Mouse (Mus musculus) hindbrain, embryonic 10.5 days (tissue): ENCODE data around the gene Misp. TPM values are rescaled to one million over a fixed set of nuclear protein-coding genes. Genes with fewer than 3 reads are reported as not detected.

ENCODE experiments used
- DNase-seq: peaks from one replicate; pipeline ENCODE4 v3.0.0-alpha.2; 2017; ENCODE audit warnings: low spot score
- H3K27ac ChIP-seq: fragments of 300-500 bp; sonication (generic); 2 replicates; pipeline ENCODE4 v1.5.1; 2016; ENCODE audit warnings: mild to moderate bottlenecking, moderate library complexity
- H3K27me3 ChIP-seq: fragments of 300-500 bp; sonication (generic); 2 replicates; pipeline ENCODE4 v1.6.1; 2016; ENCODE audit warnings: mild to moderate bottlenecking; ENCODE audit not compliant: poor library complexity, insufficient read depth, severe bottlenecking
- H3K36me3 ChIP-seq: fragments of 300-500 bp; sonication (generic); 2 replicates; pipeline ENCODE4 v1.6.1; 2016; ENCODE audit warnings: mild to moderate bottlenecking, moderate library complexity
- H3K4me1 ChIP-seq: fragments of 300-500 bp; sonication (generic); replicated peaks from 2 replicates; pipeline ENCODE4 v1.6.1; 2016; ENCODE audit warnings: mild to moderate bottlenecking
- H3K4me3 ChIP-seq: fragments of 300-500 bp; sonication (generic); 2 replicates; pipeline ENCODE4 v1.5.1; 2016; ENCODE audit warnings: mild to moderate bottlenecking, moderate library complexity
- H3K9me3 ChIP-seq: fragments of 300-500 bp; sonication (generic); 2 replicates; pipeline ENCODE4 v1.6.1; 2016; ENCODE audit warnings: mild to moderate bottlenecking, moderate library complexity
- WGBS: fragments of 180-500 bp; shearing (Covaris S2); methylation state at CpG from one replicate; pipeline ENCODE4 v1.1.7; 2016; 5-methylcytosine and 5-hydroxymethylcytosine counted together
- polyA plus RNA-seq: library from polyadenylated mRNA; unstranded; fragments of >200 nt; fragmentation: Nextera tagmentation; extraction: Ambion mirVana; gene quantifications from 2 replicates; pipeline ENCODE4 v1.2.1, GENCODE M21; 2016

Misp gene
- polyA plus RNA-seq, 1 experiment from 2014 or later, result 1.0 TPM

- Histone ChIP-seq H3K27ac (no peak overlapping the region), H3K36me3 (no peaks in the 10 kb centered on the region), H3K4me1 (peaks cover 30% of the 10 kb centered on the region), H3K9me3 (no peaks in the 10 kb centered on the region), H3K27me3 (no peaks in the 10 kb centered on the region), H3K4me3 (no peak overlapping the region)
- 70% methylated on average over 2 of the region's 2 CpGs for WGBS
- DNase-seq, result no peak
These were observed 17.4 kb downstream of the Misp start for GRCm38 (mm10) chr10:79838151-79838550.

- H3K4me3 ChIP-seq, result peak overlapping the region; percentile 52
- WGBS, result 82% methylated on average over 3 of the region's 3 CpGs
- H3K36me3 ChIP-seq, result no peaks in the 10 kb centered on the region
- H3K27ac ChIP-seq, result peak overlapping the region; percentile 91
- peaks cover 34% of the 10 kb centered on the region for H3K4me1 ChIP-seq
- no peaks in the 10 kb centered on the region for H3K9me3 ChIP-seq
- no peaks in the 10 kb centered on the region for H3K27me3 ChIP-seq
- no peak for DNase-seq
These were observed 19.3 kb downstream of the Misp start for GRCm38 (mm10) chr10:79840091-79840490.

- Histone ChIP-seq H3K36me3 (no peaks in the 10 kb centered on the region), H3K27ac (peak overlapping the region; percentile 91), H3K27me3 (no peaks in the 10 kb centered on the region), H3K4me1 (peaks cover 35% of the 10 kb centered on the region), H3K4me3 (peak overlapping the region; percentile 52), H3K9me3 (no peaks in the 10 kb centered on the region)
- WGBS, result under 1% methylated on average over 24 of the region's 24 CpGs
- DNase-seq, result peak; percentile 74
These were observed 20.1 kb downstream of the Misp start for GRCm38 (mm10) chr10:79840644-79841551.

GRCm38 (mm10) chr10:79842322-79842721 is 21.5 kb downstream of the Misp start:
- Histone ChIP-seq H3K9me3 (no peaks in the 10 kb centered on the region), H3K4me1 (peaks cover 41% of the 10 kb centered on the region), H3K4me3 (no peak overlapping the region), H3K27me3 (no peaks in the 10 kb centered on the region), H3K27ac (no peak overlapping the region), H3K36me3 (no peaks in the 10 kb centered on the region)
- no peak for DNase-seq
- WGBS, result 75% methylated on average over 3 of the region's 3 CpGs

GRCm38 (mm10) chr10:79843476-79843875 is 22.7 kb downstream of the Misp start:
- H3K27ac ChIP-seq, result 0 out of 2 replicates have a peak overlapping the region, but pooled peaks have one; percentile 29

GRCm38 (mm10) chr10:79846553-79846952 is 25.8 kb downstream of the Misp start:
- H3K36me3 ChIP-seq, result 0 out of 2 replicates have a peak, but pooled peaks cover 9% of the 10 kb centered on the region
- no peak for DNase-seq
- H3K4me1 ChIP-seq, result peaks cover 36% of the 10 kb centered on the region
- no peak overlapping the region for H3K4me3 ChIP-seq
- 66% methylated on average over 5 of the region's 5 CpGs for WGBS
- peak overlapping the region; percentile 23; the same call in 1 of the 2 replicates for H3K27ac ChIP-seq
- H3K27me3 ChIP-seq, result no peaks in the 10 kb centered on the region
- H3K9me3 ChIP-seq, result no peaks in the 10 kb centered on the region

More at GRCm38 (mm10) chr10:79843476-79843875, 22.7 kb downstream of the Misp start:
- WGBS, result 82% methylated on average over 6 of the region's 6 CpGs
- Histone ChIP-seq H3K27me3 (no peaks in the 10 kb centered on the region), H3K4me1 (peaks cover 46% of the 10 kb centered on the region), H3K4me3 (no peak overlapping the region), H3K9me3 (no peaks in the 10 kb centered on the region), H3K36me3 (no peaks in the 10 kb centered on the region)
- no peak for DNase-seq

GRCm38 (mm10) chr10:79849941-79850628 is 29.3 kb downstream of the Misp start:
- no peak overlapping the region for H3K27ac ChIP-seq
- WGBS, result 88% methylated on average over 8 of the region's 8 CpGs
- H3K4me1 ChIP-seq, result peaks cover 36% of the 10 kb centered on the region

GRCm38 (mm10) chr10:79851653-79852052 is 30.9 kb downstream of the Misp start:
- peaks cover 44% of the 10 kb centered on the region for H3K4me1 ChIP-seq
- no peaks in the 10 kb centered on the region for H3K9me3 ChIP-seq
- WGBS, result 85% methylated on average over 3 of the region's 3 CpGs
- peak overlapping the region; percentile 98; the same call in 1 of the 2 replicates for H3K4me3 ChIP-seq
- H3K27ac ChIP-seq, result peak overlapping the region; percentile 100
- no peaks in the 10 kb centered on the region for H3K27me3 ChIP-seq
- peaks cover 21% of the 10 kb centered on the region for H3K36me3 ChIP-seq
- no peak for DNase-seq

More at GRCm38 (mm10) chr10:79849941-79850628, 29.3 kb downstream of the Misp start:
- Histone ChIP-seq H3K27me3 (no peaks in the 10 kb centered on the region), H3K36me3 (0 out of 2 replicates have a peak, but pooled peaks cover 9% of the 10 kb centered on the region), H3K9me3 (no peaks in the 10 kb centered on the region), H3K4me3 (no peak overlapping the region)
- DNase-seq, result no peak

GRCm38 (mm10) chr10:79852107-79852789 is 31.5 kb downstream of the Misp start:
- H3K9me3 ChIP-seq, result no peaks in the 10 kb centered on the region
- DNase-seq, result no peak
- peak overlapping the region; percentile 98 for H3K4me3 ChIP-seq
- no peaks in the 10 kb centered on the region for H3K27me3 ChIP-seq
- 63% methylated on average over 9 of the region's 9 CpGs for WGBS
- peaks cover 27% of the 10 kb centered on the region for H3K36me3 ChIP-seq
- H3K27ac ChIP-seq, result peak overlapping the region; percentile 100
- H3K4me1 ChIP-seq, result peaks cover 47% of the 10 kb centered on the region

GRCm38 (mm10) chr10:79852827-79853226 is 32.0 kb downstream of the Misp start:
- peaks cover 32% of the 10 kb centered on the region for H3K36me3 ChIP-seq
- peaks cover 50% of the 10 kb centered on the region for H3K4me1 ChIP-seq
- H3K9me3 ChIP-seq, result no peaks in the 10 kb centered on the region
- H3K4me3 ChIP-seq, result peak overlapping the region; percentile 98
- H3K27ac ChIP-seq, result peak overlapping the region; percentile 100
- 36% methylated on average over 8 of the region's 8 CpGs for WGBS
- H3K27me3 ChIP-seq, result no peaks in the 10 kb centered on the region
- peak; percentile 35 for DNase-seq

GRCm38 (mm10) chr10:79853392-79853791 is 32.6 kb downstream of the Misp start:
- WGBS, result 2% methylated on average over 15 of the region's 15 CpGs
- H3K4me1 ChIP-seq, result peaks cover 53% of the 10 kb centered on the region

More at GRCm38 (mm10) chr10:79853392-79853791, 32.6 kb downstream of the Misp start:
- Histone ChIP-seq H3K27me3 (no peaks in the 10 kb centered on the region), H3K4me3 (peak overlapping the region; percentile 98), H3K36me3 (peaks cover 38% of the 10 kb centered on the region), H3K27ac (peak overlapping the region; percentile 100), H3K9me3 (no peaks in the 10 kb centered on the region)
- peak; percentile 76 for DNase-seq
